Mouse (Mus musculus) lung, adult 2 months (tissue): ENCODE results near the gene Inha.

Source experiments
- CTCF ChIP-seq: fragments of 200-500 bp; IDR thresholded peaks from 2 replicates; pipeline ENCODE4 v1.5.1; 2011; ENCODE audit warnings: mild to moderate bottlenecking, low read length, control low read depth; ENCODE audit not compliant: insufficient read depth
- POLR2A ChIP-seq: fragments of 200-500 bp; IDR thresholded peaks from 2 replicates; pipeline ENCODE4 v1.6.1; 2011; ENCODE audit warnings: low read depth, mild to moderate bottlenecking, control low read depth, low read length, borderline replicate concordance; ENCODE audit errors: extremely low read depth

DNA sequence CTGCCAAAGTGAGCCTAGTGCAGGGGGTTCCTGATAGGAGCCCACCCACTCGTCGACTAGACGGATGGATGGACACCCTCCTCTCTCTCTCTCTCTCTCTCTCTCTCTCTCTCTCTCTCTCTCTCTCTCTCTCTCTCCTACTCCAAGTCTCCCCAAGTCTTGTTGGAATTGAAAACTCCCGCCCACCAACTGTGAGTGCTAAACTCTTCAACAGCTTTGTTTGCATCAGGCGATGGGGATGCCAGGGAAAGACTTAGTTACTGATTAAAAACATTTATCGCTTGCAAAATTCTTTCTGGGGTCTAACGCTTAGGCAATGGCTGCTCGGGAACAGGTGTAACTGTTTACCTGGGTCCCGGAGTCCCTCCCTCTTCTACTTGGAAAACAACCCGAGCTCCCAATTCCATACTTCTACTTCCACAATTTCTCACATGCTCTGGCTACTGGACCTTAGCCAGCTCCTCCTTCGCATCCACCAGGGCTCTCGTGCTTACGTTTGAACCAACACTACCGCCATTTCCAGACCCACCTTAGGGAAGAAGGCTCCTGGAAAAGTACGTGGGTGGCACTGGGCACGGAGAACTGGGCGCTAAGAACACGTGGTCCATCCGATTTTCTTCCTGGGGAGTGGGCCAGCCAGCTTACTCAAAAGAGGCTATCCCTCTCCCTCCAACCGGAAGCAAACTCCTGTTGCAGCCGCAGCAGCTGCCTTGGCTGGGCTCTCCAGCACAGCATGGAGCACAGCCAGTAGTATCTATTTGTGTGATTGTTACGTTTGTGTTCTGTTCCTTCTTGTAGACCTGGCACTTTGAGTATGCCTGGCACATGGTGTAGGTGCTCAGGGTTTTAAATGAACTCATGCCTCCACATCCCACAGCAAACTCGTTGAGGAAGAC is 47.8 kb upstream of the Inha start:
- TF ChIP-seq POLR2A (no peak), CTCF (no peak)
